Mouse (Mus musculus) midbrain, embryonic 16.5 days (tissue): ENCODE data around the gene Adam8. TPM values are rescaled to one million over a fixed set of nuclear protein-coding genes. Genes with fewer than 3 reads are reported as not detected.

Experiments
- ATAC-seq: fragments of 200-750 bp; cut with Nextera tagmentation; 2 replicates; pipeline ENCODE4 v1.8.0; 2017; ENCODE audit warnings: moderate TSS enrichment
- H3K27ac ChIP-seq: fragments of 300-500 bp; sonication (generic); 2 replicates; pipeline ENCODE4 v1.5.1; 2014; ENCODE audit warnings: mild to moderate bottlenecking, low read length, mixed read lengths
- H3K27me3 ChIP-seq: fragments of 300-500 bp; sonication (generic); 2 replicates; pipeline ENCODE4 v1.6.1; 2014; ENCODE audit warnings: low read depth, low read length, mixed read lengths; ENCODE audit not compliant: control insufficient read depth, insufficient read depth
- H3K36me3 ChIP-seq: fragments of 300-500 bp; sonication (generic); 2 replicates; pipeline ENCODE4 v1.6.1; 2014; ENCODE audit warnings: mild to moderate bottlenecking, low read length, moderate library complexity, mixed read lengths; ENCODE audit not compliant: control insufficient read depth, insufficient read depth
- H3K4me1 ChIP-seq: fragments of 300-500 bp; sonication (generic); 2 replicates; pipeline ENCODE4 v1.6.1; 2014; ENCODE audit warnings: mild to moderate bottlenecking, low read length, mixed read lengths; ENCODE audit not compliant: control insufficient read depth, insufficient read depth
- H3K4me2 ChIP-seq: fragments of 300-500 bp; sonication (generic); 2 replicates; pipeline ENCODE4 v1.6.1; 2014; ENCODE audit warnings: mild to moderate bottlenecking, low read length, mixed read lengths
- H3K4me3 ChIP-seq: fragments of 300-500 bp; sonication (generic); 2 replicates; pipeline ENCODE4 v1.5.1; 2014; ENCODE audit warnings: low read depth, mild to moderate bottlenecking, low read length, moderate library complexity, mixed read lengths
- H3K9ac ChIP-seq: fragments of 300-500 bp; sonication (generic); 2 replicates; pipeline ENCODE4 v1.6.1; 2014; ENCODE audit warnings: low read depth, low read length, mixed read lengths
- H3K9me3 ChIP-seq: fragments of 300-500 bp; sonication (generic); replicated peaks from 2 replicates; pipeline ENCODE4 v1.6.1; 2014; ENCODE audit warnings: mild to moderate bottlenecking, low read length, mixed read lengths; ENCODE audit not compliant: control insufficient read depth, poor library complexity, severe bottlenecking
- WGBS: fragments of 180-500 bp; shearing (Covaris S2); extraction: QIAGEN DNeasy Blood & Tissue Kit; methylation state at CpG from one replicate; pipeline ENCODE4 v1.1.7; 2014; 5-methylcytosine and 5-hydroxymethylcytosine counted together
- polyA plus RNA-seq: library from polyadenylated mRNA; unstranded; fragments of >200 nt; fragmentation: Nextera tagmentation; extraction: Ambion mirVana; gene quantifications from 2 replicates; pipeline ENCODE4 v1.2.1, GENCODE M21; 2015

Gene Adam8
- polyA plus RNA-seq, 1 experiment from 2014 or later: 3.0 TPM

DNA sequence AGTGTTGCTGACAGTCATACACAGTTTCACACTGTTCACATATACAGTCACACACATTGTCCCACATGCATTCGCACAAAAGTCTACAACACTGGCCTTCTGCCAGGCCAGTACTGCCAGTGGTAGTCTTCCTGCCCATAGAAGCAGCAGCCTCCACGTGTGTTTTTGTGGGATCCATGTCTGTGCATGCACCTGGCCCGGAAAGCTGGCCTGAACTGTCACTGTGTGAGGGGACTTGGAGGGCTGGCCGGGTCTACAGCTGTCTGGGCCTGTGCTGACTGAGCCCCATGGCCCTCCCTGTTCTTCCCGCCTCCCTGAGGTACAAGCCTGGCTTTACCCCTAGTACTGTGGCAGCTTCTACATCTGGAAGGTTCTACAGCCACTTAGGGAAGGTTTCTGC lies 21.4 kb downstream of the Adam8 start:
- Histone ChIP-seq H3K4me3 (no peak overlapping the region), H3K27ac (no peak overlapping the region), H3K9ac (no peak overlapping the region), H3K9me3 (no peaks in the 10 kb centered on the region), H3K4me2 (no peak overlapping the region), H3K27me3 (no peaks in the 10 kb centered on the region), H3K4me1 (no peaks in the 10 kb centered on the region), H3K36me3 (no peaks in the 10 kb centered on the region)
- ATAC-seq: no peak
- 87% methylated on average over 5 of the region's 5 CpGs for WGBS

- Histone ChIP-seq H3K9ac (no peak overlapping the region), H3K4me2 (no peak overlapping the region), H3K27me3 (no peaks in the 10 kb centered on the region), H3K4me1 (no peaks in the 10 kb centered on the region), H3K4me3 (no peak overlapping the region), H3K36me3 (no peaks in the 10 kb centered on the region), H3K9me3 (no peaks in the 10 kb centered on the region), H3K27ac (no peak overlapping the region)
- ATAC-seq: no peak
- 87% methylated on average over 10 of the region's 10 CpGs for WGBS
These were observed 22.0 kb downstream of the Adam8 start for GRCm38 (mm10) chr7:139970216-139970919.

GRCm38 (mm10) chr7:139969348-139970130 lies 22.8 kb downstream of the Adam8 start:
- Histone ChIP-seq H3K36me3 (no peaks in the 10 kb centered on the region), H3K9ac (no peak overlapping the region), H3K9me3 (no peaks in the 10 kb centered on the region), H3K4me3 (no peak overlapping the region), H3K4me1 (no peaks in the 10 kb centered on the region), H3K4me2 (no peak overlapping the region), H3K27me3 (no peaks in the 10 kb centered on the region), H3K27ac (no peak overlapping the region)
- 32% methylated on average over 10 of the region's 10 CpGs for WGBS
- ATAC-seq: no peak

DNA sequence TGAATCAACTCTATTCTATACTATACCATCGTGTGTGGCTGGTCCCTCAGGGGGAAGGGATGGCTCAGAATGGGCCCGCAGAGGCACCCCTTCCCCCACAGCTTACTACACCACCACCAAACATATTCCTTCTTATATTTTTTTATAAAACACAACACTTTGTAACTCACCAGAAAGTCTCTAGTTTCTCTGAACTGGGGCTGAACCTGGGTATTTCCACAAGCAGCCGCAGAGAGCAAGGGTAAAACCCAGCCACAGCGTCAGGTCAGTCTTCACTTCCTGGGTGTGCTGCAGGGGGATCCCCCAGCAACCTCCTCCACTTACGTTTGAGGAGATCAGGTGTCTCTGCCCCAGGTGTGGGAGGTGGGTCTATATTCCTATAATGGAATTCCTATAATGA lies 23.9 kb downstream of the Adam8 start:
- H3K27me3 ChIP-seq: no peaks in the 10 kb centered on the region
- no peak overlapping the region for H3K4me3 ChIP-seq
- no peaks in the 10 kb centered on the region for H3K36me3 ChIP-seq
- no peak for ATAC-seq
- H3K9ac ChIP-seq: no peak overlapping the region
- H3K9me3 ChIP-seq: no peaks in the 10 kb centered on the region
- H3K4me1 ChIP-seq: no peaks in the 10 kb centered on the region
- WGBS: 49% methylated on average over 5 of the region's 5 CpGs
- no peak overlapping the region for H3K4me2 ChIP-seq
- H3K27ac ChIP-seq: no peak overlapping the region

GRCm38 (mm10) chr7:139967175-139967574 lies 25.2 kb downstream of the Adam8 start:
- H3K9ac ChIP-seq: no peak overlapping the region
- H3K4me2 ChIP-seq: no peak overlapping the region
- no peaks in the 10 kb centered on the region for H3K36me3 ChIP-seq
- no peak overlapping the region for H3K27ac ChIP-seq
- ATAC-seq: no peak
- H3K4me1 ChIP-seq: no peaks in the 10 kb centered on the region
- 4% methylated on average over 4 of the region's 4 CpGs for WGBS
- no peak overlapping the region for H3K4me3 ChIP-seq
- no peaks in the 10 kb centered on the region for H3K9me3 ChIP-seq
- no peaks in the 10 kb centered on the region for H3K27me3 ChIP-seq

DNA sequence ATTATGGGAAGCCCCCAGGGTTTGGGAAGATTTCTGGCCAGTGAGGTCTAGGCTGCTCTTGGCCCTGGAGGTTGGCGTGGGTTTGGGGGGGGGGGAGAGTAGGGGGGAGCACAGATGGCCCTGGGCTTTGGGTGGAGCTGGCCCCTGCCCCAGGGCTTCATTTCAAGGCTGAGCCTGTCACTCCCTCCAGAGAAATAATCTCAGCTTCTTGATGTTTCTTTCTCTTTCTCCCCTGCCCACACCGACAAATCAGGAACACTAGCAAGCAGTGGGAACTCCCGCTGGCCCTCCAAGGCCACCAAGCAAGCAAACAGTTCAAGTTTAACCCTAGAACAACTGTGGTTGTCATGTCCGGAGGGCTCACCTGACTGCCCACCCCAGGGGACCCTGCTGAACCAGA lies 28.5 kb downstream of the Adam8 start:
- WGBS: 62% methylated on average over 4 of the region's 4 CpGs
- no peak for ATAC-seq
- no peaks in the 10 kb centered on the region for H3K27me3 ChIP-seq

GRCm38 (mm10) chr7:139961141-139961540 lies 31.2 kb downstream of the Adam8 start:
- H3K27me3 ChIP-seq: peaks cover under 1% of the 10 kb centered on the region; the same call in 1 of the 2 replicates
- no peaks in the 10 kb centered on the region for H3K36me3 ChIP-seq
- no peaks in the 10 kb centered on the region for H3K9me3 ChIP-seq
- H3K9ac ChIP-seq: no peak overlapping the region
- no peaks in the 10 kb centered on the region for H3K4me1 ChIP-seq
- H3K4me3 ChIP-seq: no peak overlapping the region
- no peak overlapping the region for H3K27ac ChIP-seq
- WGBS: 89% methylated on average over 10 of the region's 10 CpGs
- no peak overlapping the region for H3K4me2 ChIP-seq
- no peak for ATAC-seq

More for the DNA sequence above, 28.5 kb downstream of the Adam8 start:
- Histone ChIP-seq H3K4me2 (no peak overlapping the region), H3K9me3 (no peaks in the 10 kb centered on the region), H3K4me3 (no peak overlapping the region), H3K27ac (no peak overlapping the region), H3K9ac (no peak overlapping the region), H3K4me1 (no peaks in the 10 kb centered on the region), H3K36me3 (no peaks in the 10 kb centered on the region)

GRCm38 (mm10) chr7:139957958-139958357 lies 34.4 kb downstream of the Adam8 start:
- H3K9ac ChIP-seq: no peak overlapping the region
- no peaks in the 10 kb centered on the region for H3K4me1 ChIP-seq
- no peak overlapping the region for H3K4me2 ChIP-seq
- H3K27me3 ChIP-seq: peaks cover 3% of the 10 kb centered on the region; the same call in 1 of the 2 replicates
- WGBS: 27% methylated on average over 11 of the region's 11 CpGs
- ATAC-seq: peak; percentile 56
- no peak overlapping the region for H3K27ac ChIP-seq
- H3K4me3 ChIP-seq: no peak overlapping the region
- H3K36me3 ChIP-seq: no peaks in the 10 kb centered on the region
- no peaks in the 10 kb centered on the region for H3K9me3 ChIP-seq

DNA sequence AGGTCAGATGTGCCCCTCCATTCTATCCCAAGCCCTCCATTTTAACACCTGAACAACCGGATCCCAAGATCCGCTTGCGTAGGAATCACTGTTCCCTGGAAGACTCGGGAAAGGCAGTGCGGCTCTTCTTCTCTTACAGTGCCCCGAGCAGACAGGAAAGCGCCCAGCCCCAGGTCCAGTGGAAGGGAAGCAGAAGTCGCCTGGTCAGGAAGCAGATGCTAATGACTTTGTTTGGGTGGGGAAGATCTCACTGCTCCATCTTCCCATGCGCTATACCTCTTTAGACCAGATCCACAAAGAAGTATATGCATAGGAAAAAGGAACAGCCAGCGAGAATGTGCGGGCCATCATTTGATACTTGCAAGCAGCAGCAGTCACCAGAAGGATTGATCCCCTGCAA lies 34.9 kb downstream of the Adam8 start:
- no peak for ATAC-seq
- Histone ChIP-seq H3K27me3 (peaks cover 3% of the 10 kb centered on the region; the same call in 1 of the 2 replicates), H3K4me1 (no peaks in the 10 kb centered on the region), H3K9ac (no peak overlapping the region), H3K9me3 (no peaks in the 10 kb centered on the region), H3K27ac (no peak overlapping the region), H3K36me3 (no peaks in the 10 kb centered on the region), H3K4me2 (no peak overlapping the region), H3K4me3 (no peak overlapping the region)
- 67% methylated on average over 11 of the region's 11 CpGs for WGBS
